Mouse (Mus musculus): ENCODE results near the gene Ptprc. TPM values are rescaled to one million over a fixed set of nuclear protein-coding genes. Genes with fewer than 3 reads are reported as not detected.
A peak's percentile ranks its signal among the peaks of the same experiment; 100 is the strongest.

Gene Ptprc
- polyA plus RNA-seq, 1 experiment: 17.3 TPM

GRCm38 (mm10) chr1:138188131-138188530 is 12.6 kb upstream of the Ptprc start:
- Histone ChIP-seq H3K4me3 (ENCODE audit: insufficient read depth, low read depth, low read length) (no peak overlapping the region), H3K27ac (ENCODE audit: insufficient read depth, low read depth, low read length) (no peak overlapping the region), H3K36me3 (ENCODE audit: control insufficient read depth, insufficient read depth, low read length) (no peaks in the 10 kb centered on the region), H3K4me1 (ENCODE audit: control insufficient read depth, insufficient read depth, low read length) (no peaks in the 10 kb centered on the region), H3K27me3 (replicated peaks; ENCODE audit: control insufficient read depth, insufficient read depth, low read length) (no peaks in the 10 kb centered on the region)
- TF ChIP-seq CTCF (conservative IDR thresholded peaks at IDR 0.05; ENCODE audit: insufficient read depth, insufficient read length, low read depth, low read length) (no peak), POLR2A (IDR thresholded peaks at IDR 0.05; ENCODE audit: low read depth, low read length) (no peak)
- 91% methylated on average over 4 of the region's 4 CpGs for WGBS
- DNase-seq: no peak

GRCm38 (mm10) chr1:138185904-138186303 is 10.4 kb upstream of the Ptprc start:
- no peak for DNase-seq
- no peak for TF ChIP-seq POLR2A (IDR thresholded peaks at IDR 0.05; ENCODE audit: low read depth, low read length)
- TF ChIP-seq CTCF (conservative IDR thresholded peaks at IDR 0.05; ENCODE audit: insufficient read depth, insufficient read length, low read depth, low read length): no peak
- Histone ChIP-seq H3K27me3 (replicated peaks; ENCODE audit: control insufficient read depth, insufficient read depth, low read length) (no peaks in the 10 kb centered on the region), H3K36me3 (ENCODE audit: control insufficient read depth, insufficient read depth, low read length) (no peaks in the 10 kb centered on the region), H3K4me1 (ENCODE audit: control insufficient read depth, insufficient read depth, low read length) (no peaks in the 10 kb centered on the region), H3K27ac (ENCODE audit: insufficient read depth, low read depth, low read length) (no peak overlapping the region), H3K4me3 (ENCODE audit: insufficient read depth, low read depth, low read length) (no peak overlapping the region)
- 57% methylated on average over 4 of the region's 4 CpGs for WGBS

- Histone ChIP-seq H3K27ac (ENCODE audit: insufficient read depth, low read depth, low read length) (no peak overlapping the region), H3K36me3 (ENCODE audit: control insufficient read depth, insufficient read depth, low read length) (no peaks in the 10 kb centered on the region), H3K4me1 (ENCODE audit: control insufficient read depth, insufficient read depth, low read length) (no peaks in the 10 kb centered on the region), H3K4me3 (ENCODE audit: insufficient read depth, low read depth, low read length) (no peak overlapping the region), H3K27me3 (replicated peaks; ENCODE audit: control insufficient read depth, insufficient read depth, low read length) (no peaks in the 10 kb centered on the region)
- DNase-seq: no peak
- TF ChIP-seq POLR2A (IDR thresholded peaks at IDR 0.05; ENCODE audit: low read depth, low read length) (no peak), CTCF (conservative IDR thresholded peaks at IDR 0.05; ENCODE audit: insufficient read depth, insufficient read length, low read depth, low read length) (no peak)
Measured at GRCm38 (mm10) chr1:138180081-138180480, 4.6 kb upstream of the Ptprc start.

GRCm38 (mm10) chr1:138174705-138175492 is 609 bp downstream of the Ptprc start:
- Histone ChIP-seq H3K4me1 (ENCODE audit: control insufficient read depth, insufficient read depth, low read length) (no peaks in the 10 kb centered on the region), H3K27me3 (replicated peaks; ENCODE audit: control insufficient read depth, insufficient read depth, low read length) (no peaks in the 10 kb centered on the region), H3K27ac (ENCODE audit: insufficient read depth, low read depth, low read length) (no peak overlapping the region), H3K36me3 (ENCODE audit: control insufficient read depth, insufficient read depth, low read length) (no peaks in the 10 kb centered on the region), H3K4me3 (ENCODE audit: insufficient read depth, low read depth, low read length) (no peak overlapping the region)
- WGBS: 74% methylated on average over 9 of the region's 9 CpGs
- no peak for DNase-seq
- no peak for TF ChIP-seq POLR2A (IDR thresholded peaks at IDR 0.05; ENCODE audit: low read depth, low read length)
- TF ChIP-seq CTCF (conservative IDR thresholded peaks at IDR 0.05; ENCODE audit: insufficient read depth, insufficient read length, low read depth, low read length): no peak

GRCm38 (mm10) chr1:138174143-138174542 is 1.4 kb downstream of the Ptprc start:
- TF ChIP-seq POLR2A (IDR thresholded peaks at IDR 0.05; ENCODE audit: low read depth, low read length) (no peak), CTCF (conservative IDR thresholded peaks at IDR 0.05; ENCODE audit: insufficient read depth, insufficient read length, low read depth, low read length) (no peak)
- Histone ChIP-seq H3K27ac (ENCODE audit: insufficient read depth, low read depth, low read length) (no peak overlapping the region), H3K4me3 (ENCODE audit: insufficient read depth, low read depth, low read length) (0 out of 2 replicates have a peak overlapping the region, but pooled peaks have one; percentile 14), H3K36me3 (ENCODE audit: control insufficient read depth, insufficient read depth, low read length) (no peaks in the 10 kb centered on the region), H3K4me1 (ENCODE audit: control insufficient read depth, insufficient read depth, low read length) (no peaks in the 10 kb centered on the region), H3K27me3 (replicated peaks; ENCODE audit: control insufficient read depth, insufficient read depth, low read length) (no peaks in the 10 kb centered on the region)
- WGBS: 79% methylated on average over 4 of the region's 4 CpGs
- DNase-seq: no peak

- Histone ChIP-seq H3K4me1 (ENCODE audit: control insufficient read depth, insufficient read depth, low read length) (no peaks in the 10 kb centered on the region), H3K27me3 (replicated peaks; ENCODE audit: control insufficient read depth, insufficient read depth, low read length) (no peaks in the 10 kb centered on the region), H3K27ac (ENCODE audit: insufficient read depth, low read depth, low read length) (no peak overlapping the region), H3K4me3 (ENCODE audit: insufficient read depth, low read depth, low read length) (no peak overlapping the region), H3K36me3 (ENCODE audit: control insufficient read depth, insufficient read depth, low read length) (no peaks in the 10 kb centered on the region)
- TF ChIP-seq POLR2A (IDR thresholded peaks at IDR 0.05; ENCODE audit: low read depth, low read length): no peak
- TF ChIP-seq CTCF (conservative IDR thresholded peaks at IDR 0.05; ENCODE audit: insufficient read depth, insufficient read length, low read depth, low read length): no peak
- DNase-seq: no peak
- WGBS: 81% methylated on average over 6 of the region's 6 CpGs
Measured at GRCm38 (mm10) chr1:138173669-138174068, 1.8 kb downstream of the Ptprc start.

- 75% methylated on average over 3 of the region's 3 CpGs for whole genome bisulfite sequencing
- no peaks in the 10 kb centered on the region for H3K27me3 ChIP-seq (replicated peaks; ENCODE audit: control insufficient read depth, insufficient read depth, low read length)
- no peak overlapping the region for H3K27ac ChIP-seq (ENCODE audit: insufficient read depth, low read depth, low read length)
- no peak for DNase-seq
- TF ChIP-seq CTCF (conservative IDR thresholded peaks at IDR 0.05; ENCODE audit: insufficient read depth, insufficient read length, low read depth, low read length): no peak
- TF ChIP-seq POLR2A (IDR thresholded peaks at IDR 0.05; ENCODE audit: low read depth, low read length): no peak
- H3K4me1 ChIP-seq (ENCODE audit: control insufficient read depth, insufficient read depth, low read length): no peaks in the 10 kb centered on the region
- no peak overlapping the region for H3K4me3 ChIP-seq (ENCODE audit: insufficient read depth, low read depth, low read length)
- no peaks in the 10 kb centered on the region for H3K36me3 ChIP-seq (ENCODE audit: control insufficient read depth, insufficient read depth, low read length)
Measured at GRCm38 (mm10) chr1:138172547-138172946, 3.0 kb downstream of the Ptprc start.

Measured in kidney, adult 2 months (tissue).